Mouse (Mus musculus) brown adipose tissue, adult 24 weeks (tissue): ENCODE data around the gene Lig1. TPM values are rescaled to one million over a fixed set of nuclear protein-coding genes. Genes with fewer than 3 reads are reported as not detected.

Source experiments
- H3K27ac ChIP-seq: fragments of 200-500 bp; replicated peaks from 2 replicates; pipeline ENCODE4 v1.5.1; 2012; ENCODE audit warnings: low read depth, mild to moderate bottlenecking, low read length
- H3K4me1 ChIP-seq: fragments of 200-500 bp; 2 replicates; pipeline ENCODE4 v1.6.1; 2012; ENCODE audit warnings: low read length, mixed read lengths; ENCODE audit not compliant: control insufficient read depth, insufficient read depth, insufficient read length
- H3K4me3 ChIP-seq: fragments of 200-500 bp; 2 replicates; pipeline ENCODE4 v1.5.1; 2012; ENCODE audit warnings: low read depth, mild to moderate bottlenecking, low read length, moderate library complexity; ENCODE audit not compliant: insufficient read depth
- polyA plus RNA-seq: library from polyadenylated mRNA; stranded (reverse); fragments of >200 nt; gene quantifications from 2 replicates; pipeline ENCODE4 v1.2.4, GENCODE M21; 2012; ENCODE audit not compliant: missing spikeins, insufficient read depth, insufficient read length

Gene Lig1
- polyA plus RNA-seq, 1 experiment, result 3.9 TPM

DNA sequence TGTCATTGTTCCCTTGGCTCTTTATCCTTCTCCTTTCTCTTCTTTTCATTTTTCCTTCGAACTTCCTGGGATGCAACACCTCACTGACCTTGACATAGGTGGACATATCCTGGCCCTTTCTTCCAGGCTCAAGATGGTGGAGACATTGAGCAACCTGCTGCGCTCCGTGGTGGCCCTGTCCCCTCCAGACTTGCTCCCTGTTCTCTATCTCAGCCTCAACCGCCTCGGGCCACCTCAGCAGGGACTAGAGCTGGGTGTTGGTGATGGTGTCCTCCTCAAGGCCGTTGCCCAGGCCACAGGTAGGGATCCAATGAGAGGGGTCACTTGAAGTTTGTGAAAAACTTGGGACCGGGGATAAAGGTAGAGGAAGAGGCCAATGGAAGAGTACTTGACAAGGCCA, 18.2 kb downstream of the Lig1 start:
- Histone ChIP-seq H3K27ac (no peak overlapping the region), H3K4me1 (peaks cover 2% of the 10 kb centered on the region; the same call in 1 of the 2 replicates), H3K4me3 (no peak overlapping the region)

DNA sequence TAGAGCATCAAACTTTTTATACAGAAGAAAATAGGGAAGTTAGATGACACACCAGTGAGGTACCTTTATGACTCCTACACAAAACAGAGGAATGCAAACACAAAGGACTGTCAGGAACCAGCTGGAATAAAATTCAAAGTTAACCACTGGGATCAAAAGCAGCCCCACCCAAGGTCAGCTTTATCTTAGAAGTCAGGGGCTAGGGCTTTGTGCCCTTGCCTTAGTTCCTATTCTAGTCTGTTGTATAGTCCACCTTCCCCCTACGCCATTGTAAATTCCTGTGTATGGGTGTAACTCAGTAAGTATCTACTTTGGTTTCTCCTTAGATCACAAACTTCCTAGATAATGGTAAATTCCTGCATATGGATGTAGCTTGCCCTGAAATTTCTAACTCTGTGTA, 20.6 kb downstream of the Lig1 start:
- Histone ChIP-seq H3K27ac (no peak overlapping the region), H3K4me3 (no peak overlapping the region)

DNA sequence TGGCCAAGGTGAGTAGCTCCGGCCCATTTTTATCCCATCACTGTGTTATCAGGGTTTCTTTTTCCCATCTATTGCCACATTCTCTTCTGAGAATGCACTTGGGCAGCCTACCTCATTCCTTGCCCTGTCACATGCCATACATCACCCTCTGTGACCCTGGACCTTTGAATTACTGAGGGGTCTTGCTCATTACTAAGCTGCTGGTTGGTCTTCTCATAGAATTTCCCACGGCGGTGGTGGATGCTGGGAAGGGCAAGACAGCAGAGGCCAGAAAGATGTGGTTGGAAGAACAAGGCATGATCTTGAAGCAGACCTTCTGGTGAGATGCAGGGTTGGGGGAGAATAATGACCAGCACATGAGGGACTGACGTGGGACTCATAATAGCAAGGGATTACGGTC, 21.7 kb downstream of the Lig1 start:
- no peak overlapping the region for H3K4me3 ChIP-seq
- H3K27ac ChIP-seq, result no peak overlapping the region
- no peaks in the 10 kb centered on the region for H3K4me1 ChIP-seq

More for the DNA sequence above, 20.6 kb downstream of the Lig1 start:
- H3K4me1 ChIP-seq, result peaks cover 2% of the 10 kb centered on the region; the same call in 1 of the 2 replicates

DNA sequence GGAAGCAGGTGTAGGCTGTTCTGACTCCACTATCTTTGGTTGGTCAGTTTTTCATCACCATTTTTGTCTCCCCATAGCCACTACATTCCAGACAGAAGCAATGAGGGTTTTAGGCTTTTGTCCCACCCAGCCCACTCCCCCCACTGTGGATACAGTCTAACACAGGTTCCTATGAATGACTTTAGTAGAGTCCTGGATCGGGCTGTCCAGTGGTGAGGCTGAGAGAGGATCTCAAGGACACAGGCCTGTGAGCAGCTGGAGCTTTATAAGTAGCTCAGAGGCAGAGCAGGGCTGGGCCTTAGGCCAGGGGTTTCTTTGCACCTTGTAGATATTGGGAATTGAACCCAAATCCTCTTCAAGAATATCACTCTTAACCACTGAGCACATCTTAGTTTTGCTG, 24.6 kb downstream of the Lig1 start:
- Histone ChIP-seq H3K4me1 (no peaks in the 10 kb centered on the region), H3K4me3 (no peak overlapping the region), H3K27ac (no peak overlapping the region)

DNA sequence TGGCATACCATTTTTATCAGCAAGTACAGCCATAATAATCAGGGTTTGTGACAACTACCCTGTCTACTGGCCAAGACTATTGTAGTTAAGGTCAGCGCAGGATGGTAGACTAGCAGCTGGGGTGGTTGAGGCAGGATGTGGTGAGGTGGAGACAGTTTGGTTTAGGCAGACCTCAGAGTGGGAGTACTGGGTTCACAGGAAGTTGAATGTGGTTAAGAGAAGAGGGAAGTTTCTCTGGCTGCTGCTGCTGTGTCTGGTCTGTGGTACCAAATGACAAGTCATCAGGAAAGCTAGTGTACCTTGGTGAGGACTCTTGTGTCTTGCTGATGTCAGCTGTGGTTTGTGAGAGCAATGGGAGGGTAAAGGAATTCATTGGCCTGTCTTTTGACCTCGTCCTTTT, 25.7 kb downstream of the Lig1 start:
- no peaks in the 10 kb centered on the region for H3K4me1 ChIP-seq
- no peak overlapping the region for H3K4me3 ChIP-seq
- no peak overlapping the region for H3K27ac ChIP-seq

DNA sequence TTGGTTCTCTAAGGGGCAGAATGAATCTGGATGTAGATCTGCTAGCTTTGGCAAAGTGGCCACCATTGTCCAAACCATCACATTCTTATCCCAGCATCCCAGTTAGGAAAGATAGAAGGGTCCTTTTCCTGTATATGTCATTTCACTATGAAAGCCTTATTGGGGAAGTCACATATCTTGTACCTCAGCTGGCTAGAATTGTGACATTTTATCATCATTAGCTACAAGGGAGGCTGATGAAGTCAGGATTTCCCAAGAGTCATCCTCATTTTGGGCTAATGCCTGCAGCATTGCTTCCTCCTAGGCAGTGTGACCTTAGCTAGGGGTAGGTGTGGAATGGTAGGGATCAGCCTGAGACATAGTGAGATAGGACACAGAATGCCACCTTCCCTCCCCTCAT, 26.3 kb downstream of the Lig1 start:
- no peaks in the 10 kb centered on the region for H3K4me1 ChIP-seq
- H3K27ac ChIP-seq, result no peak overlapping the region
- no peak overlapping the region for H3K4me3 ChIP-seq

DNA sequence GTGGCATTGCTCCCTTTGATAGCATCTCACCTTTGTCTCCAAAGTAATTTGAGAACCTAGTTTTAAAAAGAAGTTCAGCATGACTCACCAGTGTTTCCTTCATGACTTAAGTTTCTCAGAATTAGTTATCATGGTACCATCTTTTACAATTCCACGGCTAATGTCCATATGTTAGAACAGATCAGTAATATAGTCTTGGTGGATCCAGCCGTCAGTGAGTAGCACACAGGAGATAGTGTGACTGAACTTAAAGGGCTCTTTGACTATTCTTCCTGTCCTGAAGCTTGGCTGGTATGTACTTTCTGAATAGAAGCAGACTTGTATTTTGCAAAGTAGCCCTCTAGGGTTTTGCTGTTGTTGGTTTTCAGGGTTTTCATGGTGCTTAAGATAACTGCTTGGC, 32.3 kb downstream of the Lig1 start:
- H3K4me1 ChIP-seq, result peaks cover 2% of the 10 kb centered on the region
- no peak overlapping the region for H3K27ac ChIP-seq
- H3K4me3 ChIP-seq, result no peak overlapping the region

DNA sequence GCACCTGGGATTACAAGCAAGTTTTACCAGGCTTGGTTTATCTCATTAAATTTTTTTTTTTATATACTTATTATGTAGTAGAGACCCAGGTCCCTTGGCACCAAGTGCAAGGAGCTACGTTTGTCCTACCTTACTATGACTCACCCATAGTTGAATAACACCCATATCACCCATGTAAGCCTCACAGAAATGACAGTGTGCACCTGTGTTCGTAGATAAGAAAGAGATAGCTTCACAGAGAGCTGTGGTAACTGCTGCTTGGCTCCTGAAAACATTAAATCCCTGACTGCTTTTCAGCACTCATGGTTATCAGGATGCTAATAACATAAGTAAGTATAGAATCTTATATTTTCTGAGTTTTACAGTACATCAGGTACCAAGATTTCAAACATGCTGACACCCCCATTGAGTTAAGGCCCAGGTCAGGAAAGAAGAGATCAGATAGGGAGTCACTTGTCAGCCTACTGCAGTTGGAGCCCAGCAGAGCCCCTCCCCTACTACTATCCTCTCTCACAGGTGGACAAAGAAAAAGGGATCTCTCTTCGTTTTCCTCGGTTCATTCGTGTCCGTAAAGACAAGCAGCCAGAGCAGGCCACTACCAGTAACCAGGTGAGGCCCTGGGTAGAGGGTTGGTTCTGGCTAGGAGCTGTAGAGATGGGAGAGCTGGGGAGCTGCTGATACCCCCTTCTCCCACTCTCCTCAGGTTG, 33.6 kb downstream of the Lig1 start:
- H3K27ac ChIP-seq, result no peak overlapping the region
- H3K4me1 ChIP-seq, result peaks cover 5% of the 10 kb centered on the region
- no peak overlapping the region for H3K4me3 ChIP-seq

DNA sequence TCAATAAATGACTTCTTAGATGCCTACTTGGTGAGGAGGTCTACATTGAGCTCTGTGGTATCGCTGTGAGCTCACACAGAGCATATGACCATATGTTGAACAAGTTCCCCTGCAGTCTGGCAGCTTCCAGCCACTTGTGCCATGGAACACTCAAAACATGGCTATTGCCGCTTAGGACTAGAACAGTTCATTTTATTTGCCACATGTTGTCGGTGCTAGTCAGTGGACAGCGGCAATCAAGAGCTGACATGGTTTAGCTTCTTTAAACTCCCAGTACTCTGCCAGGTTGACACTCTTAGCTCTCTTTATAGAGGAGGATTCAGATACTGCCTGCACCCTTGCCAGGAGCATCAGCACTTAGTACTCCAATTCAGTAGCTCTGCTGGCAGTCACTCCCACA, 34.3 kb downstream of the Lig1 start:
- no peak overlapping the region for H3K27ac ChIP-seq
- peaks cover 5% of the 10 kb centered on the region for H3K4me1 ChIP-seq
- no peak overlapping the region for H3K4me3 ChIP-seq

DNA sequence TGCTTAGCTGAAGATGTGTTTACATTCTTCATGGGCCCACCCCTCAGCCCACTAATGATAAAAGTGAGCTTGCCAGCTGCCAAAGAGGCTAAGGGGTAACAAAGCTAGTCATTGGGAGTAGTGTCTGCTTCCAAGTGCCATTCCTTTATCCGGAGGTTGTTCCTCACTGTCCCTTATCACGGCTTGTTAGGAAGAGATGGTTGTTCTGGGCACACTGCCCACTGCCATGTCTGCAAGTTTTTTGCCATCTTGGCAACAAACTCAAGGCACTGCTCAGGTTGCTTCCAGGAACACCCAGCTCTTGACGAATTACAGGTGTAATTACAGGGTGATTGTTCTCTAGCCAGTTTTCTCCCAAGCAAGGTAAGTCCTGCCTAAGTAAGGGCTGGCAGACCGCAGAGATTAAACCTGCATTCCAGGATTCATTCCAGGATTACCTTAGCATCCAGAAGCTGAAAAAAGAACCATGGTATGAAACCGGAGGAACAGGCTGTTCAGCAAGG, 37.1 kb downstream of the Lig1 start:
- H3K4me3 ChIP-seq, result no peak overlapping the region
- H3K27ac ChIP-seq, result no peak overlapping the region
- peaks cover 5% of the 10 kb centered on the region for H3K4me1 ChIP-seq

DNA sequence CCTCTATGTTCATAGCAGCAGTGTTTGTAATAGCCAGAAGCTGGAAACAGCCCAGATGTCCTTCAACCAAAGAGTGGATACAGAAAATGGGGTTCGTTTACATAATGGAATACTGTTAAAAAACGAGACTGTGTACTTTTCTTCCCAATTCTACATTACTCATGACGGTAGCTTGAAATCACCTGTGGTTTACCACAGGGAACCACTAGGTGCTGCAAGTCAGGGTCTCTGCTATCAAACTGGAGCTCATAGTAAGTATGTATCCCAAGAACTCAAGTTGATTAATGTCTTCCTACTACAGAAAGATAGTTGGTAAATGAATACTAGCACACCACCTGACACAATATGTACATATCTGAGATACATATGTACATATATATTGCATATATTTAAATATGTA, 44.3 kb downstream of the Lig1 start:
- H3K4me3 ChIP-seq, result no peak overlapping the region

DNA sequence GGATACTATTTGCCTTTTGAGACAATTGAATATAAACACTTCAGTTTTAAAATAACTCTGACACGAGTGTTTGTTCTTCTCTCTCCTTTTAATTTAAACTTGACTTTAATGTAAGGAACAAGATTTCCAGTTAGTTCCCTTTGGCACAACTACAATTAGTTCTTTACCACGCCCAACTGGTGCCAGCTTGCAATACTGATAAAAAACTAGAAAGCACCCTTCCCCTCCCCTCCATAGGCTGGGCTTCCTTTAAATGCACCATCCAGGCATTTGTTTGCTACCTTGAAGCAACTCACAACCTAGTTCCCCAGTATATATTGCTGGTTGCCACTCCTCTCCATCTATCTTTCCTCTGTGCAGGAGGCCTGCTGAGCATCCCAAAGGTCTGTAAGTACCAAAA, 47.2 kb downstream of the Lig1 start, which contains the start of gene Pla2g4c:
Gene Pla2g4c (plus strand): TSS at position 340 of the 400 bp plus-strand sequence.
- H3K4me1 ChIP-seq, result no peaks in the 10 kb centered on the region
- H3K27ac ChIP-seq, result no peak within 1 kb of the TSS
- no peak within 1 kb of the TSS for H3K4me3 ChIP-seq

More for the DNA sequence above, 44.3 kb downstream of the Lig1 start:
- H3K27ac ChIP-seq, result no peak overlapping the region
- no peaks in the 10 kb centered on the region for H3K4me1 ChIP-seq

DNA sequence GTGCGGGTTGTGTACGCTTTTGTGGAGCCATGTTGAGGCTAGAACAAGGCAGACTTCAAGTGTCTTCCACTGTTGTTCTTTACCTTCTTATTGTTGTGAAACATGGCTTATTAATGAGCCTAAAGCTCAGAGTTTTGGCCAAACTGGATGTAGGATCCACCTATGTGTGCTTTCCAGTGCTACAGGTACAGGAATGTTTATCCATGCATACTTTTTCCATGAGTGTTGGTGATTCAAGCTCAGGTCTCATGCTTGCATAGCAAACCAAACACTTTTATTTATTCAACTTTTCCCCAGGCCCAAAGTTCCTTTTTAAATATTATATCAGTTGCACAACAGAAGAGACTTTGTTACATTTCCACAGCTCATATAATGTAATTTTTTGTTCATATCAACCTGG, 53.5 kb downstream of the Lig1 start:
- H3K4me3 ChIP-seq, result no peak overlapping the region
- no peaks in the 10 kb centered on the region for H3K4me1 ChIP-seq
- H3K27ac ChIP-seq, result no peak overlapping the region

DNA sequence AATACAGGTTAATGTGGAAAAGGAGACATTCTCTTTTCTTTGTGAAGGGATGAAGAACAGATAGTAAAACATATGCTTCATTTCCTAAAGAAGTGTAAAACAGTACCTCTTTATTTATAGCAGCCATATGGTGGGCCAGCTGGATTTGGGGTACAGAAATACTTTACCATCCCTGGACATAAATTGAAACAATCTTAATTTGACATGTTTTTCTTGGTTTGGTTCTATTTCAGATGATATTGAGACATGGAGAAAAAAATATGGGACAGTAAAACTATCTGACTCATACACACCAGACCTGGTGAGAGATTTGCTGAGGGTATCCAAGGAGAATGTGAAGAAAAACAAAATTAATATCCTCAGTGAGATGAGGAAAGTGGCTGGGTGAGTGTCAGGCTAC, 78.9 kb downstream of the Lig1 start:
- Histone ChIP-seq H3K27ac (no peak overlapping the region), H3K4me3 (no peak overlapping the region), H3K4me1 (no peaks in the 10 kb centered on the region)
